Mouse (Mus musculus) midbrain, embryonic 10.5 days (tissue): ENCODE measurements around the gene Gsto1. TPM values are rescaled to one million over a fixed set of nuclear protein-coding genes. Genes with fewer than 3 reads are reported as not detected.

Experiments used
- polyA plus RNA-seq: library from polyadenylated mRNA; unstranded; fragments of >200 nt; fragmentation: Nextera tagmentation; extraction: Ambion mirVana; gene quantifications from 2 replicates; pipeline ENCODE4 v1.2.1, GENCODE M21; 2016

Gene Gsto1
- polyA plus RNA-seq, 1 experiment from 2014 or later = 92.2 TPM

Other genes with a start within 250 kb of the Gsto1 start
- 0.17 and 0.31 TPM in 2 replicates for gene Col17a1, start 162.9 kb upstream of the Gsto1 start, polyA plus RNA-seq
- gene Sfr1, start 123.3 kb upstream of the Gsto1 start, polyA plus RNA-seq = 271 and 279 TPM in 2 replicates
- 1.4 and 1.6 TPM in 2 replicates for gene Gsto2, start 10.6 kb downstream of the Gsto1 start, polyA plus RNA-seq
- gene Cfap43, start 64.3 kb downstream of the Gsto1 start, polyA plus RNA-seq = 0.06 and 0.09 TPM in 2 replicates
- gene Itprip, start 64.3 kb downstream of the Gsto1 start, polyA plus RNA-seq = 21.7 and 22.9 TPM in 2 replicates
- gene Cfap58, start 82.7 kb downstream of the Gsto1 start, polyA plus RNA-seq = 0.07 and 0.19 TPM in 2 replicates